Mouse (Mus musculus): ENCODE results near the gene Gm33543.

Gene Gm33543

GRCm38 (mm10) chr10:95842789-95843637 is at the start of gene Gm33543:
Gm33543 (minus strand) TSS chr10:95842930.
- no peak for DNase-seq (ENCODE audit: low spot score)

- DNase-seq (ENCODE audit: low spot score), result no peak
These were observed 49.4 kb upstream of the Gm33543 start for GRCm38 (mm10) chr10:95892132-95892531.

- DNase-seq (ENCODE audit: low spot score), result no peak
These were observed 48.7 kb upstream of the Gm33543 start for GRCm38 (mm10) chr10:95891214-95891960.

- DNase-seq (ENCODE audit: low spot score), result no peak
These were observed 41.2 kb upstream of the Gm33543 start for GRCm38 (mm10) chr10:95883761-95884517.

GRCm38 (mm10) chr10:95882036-95882435 is 39.3 kb upstream of the Gm33543 start:
- no peak for DNase-seq (ENCODE audit: low spot score)

- DNase-seq (ENCODE audit: low spot score), result no peak
These were observed 37.5 kb upstream of the Gm33543 start for GRCm38 (mm10) chr10:95879983-95880934.

GRCm38 (mm10) chr10:95870782-95871181 is 28.1 kb upstream of the Gm33543 start:
- no peak for DNase-seq (ENCODE audit: low spot score)

- DNase-seq (ENCODE audit: low spot score), result no peak
These were observed 25.6 kb upstream of the Gm33543 start for GRCm38 (mm10) chr10:95868348-95868747.

GRCm38 (mm10) chr10:95867596-95867995 is 24.9 kb upstream of the Gm33543 start:
- no peak for DNase-seq (ENCODE audit: low spot score)

- DNase-seq (ENCODE audit: low spot score), result peak; percentile 50
These were observed 21.8 kb upstream of the Gm33543 start for GRCm38 (mm10) chr10:95864349-95865124.

GRCm38 (mm10) chr10:95862664-95863063 is 19.9 kb upstream of the Gm33543 start:
- peak; percentile 46 for DNase-seq (ENCODE audit: low spot score)

- DNase-seq (ENCODE audit: low spot score), result peak; percentile 10
These were observed 15.4 kb upstream of the Gm33543 start for GRCm38 (mm10) chr10:95858164-95858563.

- DNase-seq (ENCODE audit: low spot score), result no peak
These were observed 12.7 kb upstream of the Gm33543 start for GRCm38 (mm10) chr10:95855411-95855810.

GRCm38 (mm10) chr10:95850504-95850903 is 7.8 kb upstream of the Gm33543 start:
- peak; percentile 54 for DNase-seq (ENCODE audit: low spot score)

GRCm38 (mm10) chr10:95846739-95847138 is 4.0 kb upstream of the Gm33543 start:
- no peak for DNase-seq (ENCODE audit: low spot score)

- no peak for DNase-seq (ENCODE audit: low spot score)
These were observed 3.6 kb upstream of the Gm33543 start for GRCm38 (mm10) chr10:95846281-95846680.

- DNase-seq (ENCODE audit: low spot score), result no peak
These were observed 1.1 kb upstream of the Gm33543 start for GRCm38 (mm10) chr10:95843878-95844277.

GRCm38 (mm10) chr10:95841241-95841640 is 1.5 kb downstream of the Gm33543 start:
- DNase-seq (ENCODE audit: low spot score), result no peak

GRCm38 (mm10) chr10:95839803-95840202 is 2.9 kb downstream of the Gm33543 start:
- no peak for DNase-seq (ENCODE audit: low spot score)

- no peak for DNase-seq (ENCODE audit: low spot score)
These were observed 3.7 kb downstream of the Gm33543 start for GRCm38 (mm10) chr10:95839036-95839435.
